Mouse (Mus musculus): Measurements from ENCODE around the gene Ikzf1.

DNA sequence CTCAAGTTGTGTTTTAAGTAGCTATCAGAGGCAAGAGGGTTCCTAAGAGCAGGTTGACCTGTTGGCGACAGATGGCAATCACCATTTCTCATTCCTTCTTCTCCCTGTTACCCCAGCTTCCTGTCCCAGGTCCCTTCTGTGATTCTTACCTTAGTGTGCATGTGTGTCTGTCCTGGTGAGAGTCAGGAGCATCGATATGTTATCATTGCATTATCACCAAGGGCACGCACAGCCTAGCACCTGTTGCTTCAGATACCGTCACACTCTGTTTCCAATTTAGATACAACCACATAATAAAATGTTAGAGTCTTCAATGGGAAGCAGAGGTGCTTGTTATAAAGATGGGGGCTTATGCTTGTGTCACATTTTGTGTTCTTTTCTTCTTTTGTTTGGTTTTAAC is 87.4 kb downstream of the Ikzf1 start:
- no peak for TF ChIP-seq POLR2A (IDR thresholded peaks at IDR 0.05; ENCODE audit: extremely low read depth, insufficient read depth, low read length)
- TF ChIP-seq CTCF (IDR thresholded peaks at IDR 0.05; ENCODE audit: low read depth, low read length), result no peak

All from liver, adult 2 months (tissue).